Comparison of ENCODE assay signal across 11 mouse cellular contexts in the genomic region with DNA sequence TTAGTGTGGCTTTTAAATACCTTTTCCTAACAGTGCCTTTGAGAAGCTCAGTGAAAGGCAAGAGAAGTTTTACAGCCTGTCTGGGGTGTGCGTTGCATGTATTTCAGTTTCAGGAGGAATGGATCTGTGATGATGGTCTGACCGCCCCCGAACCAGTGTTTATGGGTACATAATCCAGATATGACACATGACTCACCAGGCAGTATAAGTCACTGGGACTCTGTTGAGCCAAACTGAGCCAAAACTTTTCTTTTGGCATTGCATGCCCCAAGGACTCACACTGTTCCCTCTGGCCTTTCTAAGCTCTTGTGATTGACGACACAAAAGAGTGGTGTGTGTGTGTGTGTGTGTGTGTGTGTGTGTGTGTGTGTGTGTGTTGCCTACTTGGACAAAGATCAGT.
"Had no signal": no experiment of that assay in that cellular context is flagged by ENCODE, and none has a peak within 500 bp of the region (broad histone marks: within the 10 kb centered on the region; RNA-seq: fewer than 3 reads in every experiment).

No protein-coding gene starts in this region.

- H3K27ac ChIP-seq: kidney, embryonic 15.5 days; limb, embryonic 13.5 days; liver, embryonic 14.5 days; midbrain, embryonic 12.5 days had no signal

- H3K4me2 ChIP-seq: kidney, embryonic 15.5 days; limb, embryonic 13.5 days; midbrain, embryonic 12.5 days had no signal

- H3K27me3 ChIP-seq: kidney, embryonic 15.5 days; limb, embryonic 13.5 days; midbrain, embryonic 12.5 days had no signal

- H3K36me3 ChIP-seq: kidney, embryonic 15.5 days; limb, embryonic 13.5 days; midbrain, embryonic 12.5 days had no signal

- H3K9ac ChIP-seq: kidney, embryonic 15.5 days; limb, embryonic 13.5 days; liver, embryonic 14.5 days; midbrain, embryonic 12.5 days had no signal

- ATAC-seq: midbrain, embryonic 16.5 days had no signal

- H3K4me1 ChIP-seq: kidney, embryonic 15.5 days; midbrain, embryonic 12.5 days had no signal

- H3K4me3 ChIP-seq: kidney, embryonic 15.5 days; limb, embryonic 13.5 days; midbrain, embryonic 12.5 days had no signal

- DNase-seq: kidney, postnatal 25 days; layer of hippocampus, adult 9-11 months; left cerebral cortex, postnatal 4 days; lung, adult 18-20 months; right cerebral cortex, postnatal 14 days; thymus, postnatal 4 days had no signal

- H3K9me3 ChIP-seq: kidney, embryonic 15.5 days; limb, embryonic 13.5 days; midbrain, embryonic 12.5 days had no signal
